In genomic region chr11:61091642-61092262, GRCm38 (mm10) we compare ENCODE assay signal across 8 mouse cellular contexts. TPM values are rescaled to one million over a fixed set of nuclear protein-coding genes. Genes with fewer than 3 reads are reported as not detected.
DNase-seq lines count a peak whose midpoint lies in the region; ATAC-seq and TF ChIP-seq lines count a peak whose summit lies in the region.

No protein-coding gene starts in this region.

- H3K4me1 ChIP-seq in heart, postnatal 0 days (ENCODE audit: control insufficient read depth, insufficient read depth): no peaks in the 10 kb centered on the region
- H3K4me1 ChIP-seq in heart, embryonic 11.5 days (ENCODE audit: control insufficient read depth, insufficient read depth, low read length): no peaks in the 10 kb centered on the region

- H3K27me3 ChIP-seq in heart, postnatal 0 days (ENCODE audit: control insufficient read depth, insufficient read depth, low read length): no peaks in the 10 kb centered on the region
- H3K27me3 ChIP-seq in heart, embryonic 11.5 days (ENCODE audit: control insufficient read depth, insufficient read depth, low read length): no peaks in the 10 kb centered on the region

- DNase-seq in heart, postnatal 0 days (ENCODE audit: low spot score): peak; percentile 66
- peak; percentile 91 for DNase-seq in NIH3T3 (ENCODE audit: low read depth)
- peak; percentile 83 to 89 for DNase-seq in cerebellum, postnatal 36 days
- peak; percentile 38 to 67 for DNase-seq in gastrocnemius, postnatal 4 days (ENCODE audit: low spot score in 2 of 2)
- DNase-seq in layer of hippocampus, postnatal 10 days (ENCODE audit: low spot score in 2 of 2): peak; percentile 85 to 88
- peak; percentile 72 for DNase-seq in mesoderm, embryonic 11.5 days (ENCODE audit: low read depth, low spot score)
- peak; percentile 29 to 74 for DNase-seq in spleen, postnatal 10 days (ENCODE audit: low spot score in 2 of 2)

- H3K4me2 ChIP-seq in heart, postnatal 0 days (ENCODE audit: low read depth, low read length): no peak overlapping the region
- H3K4me2 ChIP-seq in heart, embryonic 11.5 days: no peak overlapping the region

- TF ChIP-seq CTCF in heart, postnatal 0 days (IDR thresholded peaks at IDR 0.05; ENCODE audit: low read depth): peak; percentile 89

- WGBS in heart, postnatal 0 days: 22% methylated on average over 7 of the region's 7 CpGs
- WGBS in heart, embryonic 11.5 days (ENCODE audit: insufficient replicate concordance): 19% methylated on average over 7 of the region's 7 CpGs

- H3K9ac ChIP-seq in heart, postnatal 0 days (replicated peaks; ENCODE audit: low read depth, low read length): no peak overlapping the region
- no peak overlapping the region for H3K9ac ChIP-seq in heart, embryonic 11.5 days (ENCODE audit: low read depth, low read length)

- H3K4me3 ChIP-seq in heart, postnatal 0 days (ENCODE audit: low read depth, low read length): no peak overlapping the region
- H3K4me3 ChIP-seq in heart, embryonic 11.5 days (ENCODE audit: low read depth, low read length): no peak overlapping the region

- no peak overlapping the region for H3K27ac ChIP-seq in heart, postnatal 0 days (ENCODE audit: low read depth)
- H3K27ac ChIP-seq in heart, embryonic 11.5 days (ENCODE audit: low read depth, low read length): no peak overlapping the region

- no peak for TF ChIP-seq EP300 in heart, postnatal 0 days (IDR thresholded peaks at IDR 0.05; ENCODE audit: low read depth)

- H3K36me3 ChIP-seq in heart, postnatal 0 days (replicated peaks; ENCODE audit: control insufficient read depth, insufficient read depth, low read length): no peaks in the 10 kb centered on the region
- no peaks in the 10 kb centered on the region for H3K36me3 ChIP-seq in heart, embryonic 11.5 days (ENCODE audit: control insufficient read depth, insufficient read depth, low read length)

- 0 out of 2 replicates have a peak, but pooled peaks have one; percentile 39 for ATAC-seq in heart, postnatal 0 days (ENCODE audit: insufficient read depth, low read depth)
- no peak for ATAC-seq in heart, embryonic 11.5 days (replicated peaks; ENCODE audit: insufficient number of reproducible peaks, low FRiP score, low TSS enrichment)

- H3K9me3 ChIP-seq in heart, postnatal 0 days (replicated peaks; ENCODE audit: control insufficient read depth, low read length): peaks cover 4% of the 10 kb centered on the region; the same call in 1 of the 2 replicates
- H3K9me3 ChIP-seq in heart, embryonic 11.5 days (replicated peaks; ENCODE audit: control insufficient read depth, low read length): no peaks in the 10 kb centered on the region

RNA-seq across cellular contexts. Expression of gene Tnfrsf13b, which starts 34.8 kb away (rescaled TPM):
- 0.08 and 3.9 TPM in 2 replicates for total RNA-seq in heart, postnatal 0 days (2014; rRNA removed; ENCODE audit: low replicate concordance)
- 1.0 and 1.5 TPM in 2 replicates for polyA plus RNA-seq in heart, postnatal 0 days (2015; fragmentation: Nextera tagmentation; extraction: Ambion mirVana)
- 1.4 and 2.2 TPM in 2 replicates for polyA plus RNA-seq in heart, embryonic 11.5 days (2014; fragmentation: Nextera tagmentation; extraction: Ambion mirVana)
- total RNA-seq in gastrocnemius, postnatal 4 days (2021): 1 to 10 TPM; 1.1 to 1.6 TPM
- total RNA-seq in layer of hippocampus, postnatal 10 days (2021): 1 to 10 TPM; 1.4 to 2.5 TPM
